Mouse (Mus musculus): ENCODE results near the gene Hif3a. TPM values are rescaled to one million over a fixed set of nuclear protein-coding genes. Genes with fewer than 3 reads are reported as not detected.

Gene Hif3a
- polyA plus RNA-seq (2012; fragmentation: generic; extraction: Trizol): not detected

DNA sequence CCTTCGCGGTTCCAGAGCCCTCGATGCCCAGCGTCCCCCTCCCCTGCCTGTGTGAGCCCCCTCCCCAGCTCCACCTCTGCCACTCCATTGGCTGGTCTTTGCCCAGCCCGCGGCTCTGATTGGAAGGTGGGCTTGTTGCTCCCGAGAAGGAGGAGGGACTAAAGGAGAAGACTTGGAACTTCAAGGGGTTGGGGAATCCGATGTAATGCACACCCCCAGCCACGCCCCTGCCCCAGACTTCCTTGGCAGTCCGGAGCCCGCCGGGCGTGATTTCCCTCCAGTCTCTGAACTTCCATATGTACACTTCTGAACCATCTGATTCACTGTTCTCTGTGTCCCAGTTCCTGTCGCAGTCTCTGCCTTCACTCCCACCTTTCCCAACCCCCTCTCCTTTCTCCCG, at the start of gene Hif3a:
Hif3a (minus strand) TSS at position 39 of the 400 bp plus-strand sequence.

DNA sequence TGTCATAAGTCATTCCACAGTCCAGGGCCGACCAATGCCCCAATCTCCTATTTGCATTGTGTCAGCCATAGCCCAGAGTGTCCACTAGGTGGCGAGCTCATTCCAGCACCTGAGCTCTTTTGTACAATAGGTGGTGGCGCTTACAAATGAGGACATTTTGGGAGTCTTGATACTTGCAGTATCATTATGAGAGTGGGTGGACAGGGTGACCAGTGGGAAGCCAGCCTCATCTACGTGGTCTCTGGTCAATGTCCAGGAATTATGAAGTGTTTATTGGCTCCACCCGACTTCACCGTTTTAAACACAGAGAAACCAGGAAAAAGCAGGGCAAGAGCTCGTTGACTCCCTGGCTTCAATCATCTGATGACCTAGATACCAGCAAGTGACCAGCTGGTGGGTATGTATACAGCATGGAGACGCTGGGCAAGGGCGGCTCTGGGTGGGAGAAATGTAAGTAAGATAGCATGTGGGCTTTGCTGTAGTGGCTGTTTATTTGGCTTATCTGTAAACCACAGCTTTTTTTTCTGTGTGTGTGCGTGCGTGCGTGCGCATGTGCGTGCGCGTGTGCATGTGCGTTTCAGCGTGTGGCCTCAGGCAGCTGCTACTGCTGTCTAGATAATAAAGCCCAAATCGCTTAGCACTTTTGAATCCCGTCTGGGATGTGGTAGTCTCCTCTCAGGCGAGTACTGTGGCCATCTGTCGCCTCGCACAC, 11.8 kb upstream of the Hif3a start, which contains the start of gene Psg16:
Psg16 (plus strand) TSS at position 137 of the 712 bp plus-strand sequence.

DNA sequence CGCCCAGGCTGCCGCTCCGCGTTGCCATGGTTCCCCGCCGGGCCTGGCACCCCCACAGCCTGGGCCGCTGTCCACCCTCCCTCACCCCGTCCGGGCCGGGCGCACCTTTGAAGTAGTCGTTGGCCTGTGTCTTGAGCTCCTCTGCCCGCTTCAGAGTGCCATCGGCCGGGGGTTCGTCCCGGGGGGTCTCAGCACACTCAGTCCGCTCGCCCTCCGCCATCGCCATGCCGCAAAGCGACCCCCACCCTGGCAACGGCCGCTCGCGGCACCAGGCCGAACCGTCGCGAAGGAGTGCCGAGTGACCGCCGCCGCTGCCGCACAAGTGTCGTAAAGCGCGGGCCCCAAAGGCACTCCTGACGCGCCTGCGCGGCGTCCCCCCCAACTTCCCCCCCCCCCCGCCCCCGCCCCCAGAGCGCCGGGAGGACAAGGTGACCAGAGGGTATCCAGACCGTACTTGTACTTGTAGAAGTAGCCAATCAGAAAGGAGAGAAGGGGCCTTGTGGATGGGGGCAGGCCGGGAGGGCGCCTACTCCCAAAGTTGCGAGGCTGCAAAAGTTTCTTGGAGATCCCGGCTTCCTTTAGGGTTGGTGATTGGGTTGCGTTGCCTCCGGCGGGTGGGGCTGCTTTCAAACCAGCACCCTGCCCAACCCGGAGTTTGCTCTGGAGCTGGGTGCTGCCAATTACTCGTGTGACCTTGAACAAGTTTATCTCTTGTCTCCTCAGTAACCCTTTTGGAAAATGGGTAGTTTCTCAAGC, 34.5 kb downstream of the Hif3a start, which contains the start of gene Ppp5c:
Ppp5c (minus strand) TSS at position 337 of the 756 bp plus-strand sequence.

DNA sequence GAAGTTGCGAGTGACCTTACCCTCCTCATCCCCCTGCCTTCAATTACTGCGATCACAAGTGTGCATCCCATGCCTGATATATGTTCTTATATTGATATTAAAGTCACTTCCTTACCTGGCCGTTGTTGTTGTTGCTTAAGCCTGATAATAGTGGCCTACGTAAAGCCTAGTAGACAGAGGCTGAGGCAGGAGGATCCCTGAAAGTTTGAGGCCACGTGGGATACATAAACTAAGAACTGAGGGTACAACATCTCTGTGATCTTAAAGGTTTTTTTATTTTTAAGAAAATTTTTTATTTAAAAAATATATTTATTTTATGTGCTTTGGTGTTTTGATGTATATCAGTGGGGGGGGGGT, 69.8 kb downstream of the Hif3a start, which contains the start of gene Ccdc8:
Ccdc8 (plus strand) TSS at position 258 of the 357 bp plus-strand sequence.

DNA sequence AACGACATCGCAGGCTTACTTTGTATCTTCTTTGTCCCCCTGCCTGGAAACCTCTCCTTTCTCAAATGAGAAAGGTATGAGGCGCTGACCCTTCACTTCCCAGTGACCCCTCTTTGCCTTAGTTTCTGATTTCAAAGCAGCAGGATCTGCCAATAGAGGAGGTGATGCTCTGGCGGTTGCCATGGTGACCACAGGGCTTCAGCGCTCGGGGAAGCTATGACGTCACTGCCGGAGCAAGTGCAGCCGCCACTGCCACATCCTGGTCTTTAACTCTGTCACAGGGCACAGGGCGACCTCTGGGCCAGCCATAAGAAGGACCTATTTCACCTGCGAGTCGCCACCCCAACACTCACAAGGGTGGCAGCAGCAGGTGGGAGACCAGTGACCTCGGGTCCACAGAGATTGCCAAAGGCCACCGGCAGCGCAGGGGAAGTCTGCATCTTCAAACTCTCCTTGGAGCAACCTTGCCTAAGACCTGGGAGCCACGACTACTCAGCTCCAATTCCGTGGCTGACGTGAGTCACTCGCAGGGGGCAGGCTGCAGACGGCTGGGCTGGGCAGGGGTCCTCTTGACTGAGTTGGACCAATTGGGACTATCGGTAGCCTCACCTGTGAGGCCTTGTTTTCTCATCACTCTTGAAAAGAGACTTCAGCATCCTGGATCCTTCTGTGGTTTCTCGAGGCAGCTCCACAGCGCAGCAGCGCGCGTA, 79.2 kb downstream of the Hif3a start, which contains the start of gene Gm42372:
Gm42372 (plus strand) TSS at position 228 of the 710 bp plus-strand sequence.

Other genes starting within 250 kb of the Hif3a start
- 10 to 100 TPM; 25.0 to 45.4 TPM for gene Strn4, start 246.5 kb downstream of the Hif3a start, polyA plus RNA-seq (2012; fragmentation: generic; extraction: Trizol)
- gene Fkrp, start 245.7 kb downstream of the Hif3a start, polyA plus RNA-seq (2012; fragmentation: generic; extraction: Trizol): 10 to 100 TPM; 10.2 to 21.8 TPM
- 10 to 100 TPM in 1 of 2 experiments, 1 to 10 TPM in 1; 2.9 to 13.1 TPM for gene Prkd2, start 219.5 kb downstream of the Hif3a start, polyA plus RNA-seq (2012; fragmentation: generic; extraction: Trizol)
- gene Dact3, start 187.1 kb downstream of the Hif3a start, polyA plus RNA-seq (2012; fragmentation: generic; extraction: Trizol): 10 to 100 TPM in 1 of 2 experiments, 1 to 10 TPM in 1; 6.5 to 21.0 TPM
- gene Gng8, start 170.6 kb downstream of the Hif3a start, polyA plus RNA-seq (2012; fragmentation: generic; extraction: Trizol): 10 to 100 TPM in 1 of 2 experiments, 1 to 10 TPM in 1; 8.6 to 27.3 TPM
- gene Ptgir, start 155.9 kb downstream of the Hif3a start, polyA plus RNA-seq (2012; fragmentation: generic; extraction: Trizol): 1 to 10 TPM in 1 of 2 experiments, under 1 TPM in 1; 0.85 to 3.9 TPM
- 100 to 1,000 TPM; 163 to 504 TPM for gene Calm3, start 138.3 kb downstream of the Hif3a start, polyA plus RNA-seq (2012; fragmentation: generic; extraction: Trizol)
- gene Pnmal2, start 117.7 kb downstream of the Hif3a start, polyA plus RNA-seq (2012; fragmentation: generic; extraction: Trizol): under 1 TPM in 1 of 2 experiments, not detected in 1; 0.01 TPM
- not detected for gene Pnmal1, start 102.7 kb downstream of the Hif3a start, polyA plus RNA-seq (2012; fragmentation: generic; extraction: Trizol)
- gene Gm42372, start 79.3 kb downstream of the Hif3a start, polyA plus RNA-seq (2012; fragmentation: generic; extraction: Trizol): not detected
- under 1 TPM; 0.02 to 0.81 TPM for gene Ccdc8, start 69.7 kb downstream of the Hif3a start, polyA plus RNA-seq (2012; fragmentation: generic; extraction: Trizol)
- gene Ppp5c, start 34.5 kb downstream of the Hif3a start, polyA plus RNA-seq (2012; fragmentation: generic; extraction: Trizol): 10 to 100 TPM; 43.1 to 92.9 TPM
- not detected for gene Psg16, start 11.6 kb upstream of the Hif3a start, polyA plus RNA-seq (2012; fragmentation: generic; extraction: Trizol)
- gene Ceacam3, start 87.9 kb upstream of the Hif3a start, polyA plus RNA-seq (2012; fragmentation: generic; extraction: Trizol): not detected
- gene Psg29, start 141.1 kb upstream of the Hif3a start, polyA plus RNA-seq (2012; fragmentation: generic; extraction: Trizol): not detected

All from C3H10T1/2 (cell line).